Mouse (Mus musculus): ENCODE measurements at regions not wholly inside any gene's neighbourhood (a gene's known extent, or its start where the extent isn't known, plus 50 kb on each side); places are given as distances from the start of the nearest gene placed in this dataset.

GRCm38 (mm10) chr1:151121686-151122085, 60.7 kb upstream of the Gm47985 start:
- no peak for DNase-seq

- DNase-seq = no peak
These were observed 58.4 kb upstream of the Gm47985 start for GRCm38 (mm10) chr1:151123964-151124363.

- DNase-seq = no peak
These were observed 57.2 kb upstream of the Gm47985 start for GRCm38 (mm10) chr1:151125028-151125659.

GRCm38 (mm10) chr1:151125764-151126485, 56.4 kb upstream of the Gm47985 start:
- no peak for DNase-seq

- peak; percentile 42 for DNase-seq
These were observed 55.6 kb upstream of the Gm47985 start for GRCm38 (mm10) chr1:151126756-151127155.

GRCm38 (mm10) chr1:151128005-151128404, 54.3 kb upstream of the Gm47985 start:
- no peak for DNase-seq

GRCm38 (mm10) chr1:151128955-151129354, 53.4 kb upstream of the Gm47985 start:
- DNase-seq = no peak

- no peak for DNase-seq
These were observed 52.3 kb upstream of the Gm47985 start for GRCm38 (mm10) chr1:151130036-151130435.

GRCm38 (mm10) chr1:151130845-151131626, 51.3 kb upstream of the Gm47985 start:
- no peak for DNase-seq

- no peak for DNase-seq
These were observed 50.6 kb upstream of the Gm47985 start for GRCm38 (mm10) chr1:151131627-151132284.

Measured in liver (tissue).